Mouse (Mus musculus) liver, embryonic 14.5 days (tissue): ENCODE results near the gene Elobl. TPM values are rescaled to one million over a fixed set of nuclear protein-coding genes. Genes with fewer than 3 reads are reported as not detected.
A peak's percentile ranks its signal among the peaks of the same experiment; 100 is the strongest.

Source experiments
- ATAC-seq: fragments of 200-750 bp; cut with Nextera tagmentation; 2 replicates; pipeline ENCODE4 v1.8.0; 2017; ENCODE audit warnings: moderate number of reproducible peaks, mild to moderate bottlenecking, moderate library complexity; ENCODE audit not compliant: insufficient read depth
- DNase-seq, 3 experiments: peaks; one replicate each; pipeline ENCODE4 v3.0.0-alpha.2; 2012 to 2013; ENCODE audit warnings: low read depth in 3 of 3, low spot score in 3 of 3
- H3K27ac ChIP-seq: fragments of 300-500 bp; sonication (generic); 2 replicates; pipeline ENCODE4 v1.5.1; 2014; ENCODE audit warnings: moderate library complexity, mild to moderate bottlenecking, control low read depth, inconsistent platforms
- H3K27me3 ChIP-seq: fragments of 300-500 bp; sonication (generic); 2 replicates; pipeline ENCODE4 v1.6.1; 2014; ENCODE audit warnings: mild to moderate bottlenecking, low read length, moderate library complexity; ENCODE audit not compliant: control insufficient read depth, insufficient read depth
- H3K36me3 ChIP-seq: fragments of 300-500 bp; sonication (generic); replicated peaks from 2 replicates; pipeline ENCODE4 v1.6.1; 2014; ENCODE audit warnings: low read depth; ENCODE audit not compliant: control insufficient read depth, insufficient read depth
- H3K4me1 ChIP-seq, 2 experiments: fragments of 200-500 bp in 1 of 2; fragments of 300-500 bp in 1 of 2; sonication (generic) in 1 of 2; replicated peaks; 2 replicates each; pipeline ENCODE4 v1.6.1; 2012 to 2014; ENCODE audit warnings: antibody characterized with exemption in 1 of 2, inconsistent platforms in 1 of 2, low read length in 1 of 2; ENCODE audit not compliant: control insufficient read depth in 2 of 2, insufficient read depth in 2 of 2
- H3K4me2 ChIP-seq: fragments of 300-500 bp; sonication (generic); 2 replicates; pipeline ENCODE4 v1.6.1; 2014; ENCODE audit warnings: low read depth, mild to moderate bottlenecking, control low read depth, moderate library complexity
- H3K4me3 ChIP-seq, 2 experiments: fragments of 200-500 bp in 1 of 2; fragments of 300-500 bp in 1 of 2; sonication (generic) in 1 of 2; 2 replicates each; pipeline ENCODE4 v1.5.1; 2012 to 2014; ENCODE audit warnings: low read depth in 2 of 2, low read length in 2 of 2, mild to moderate bottlenecking in 2 of 2, control low read depth in 1 of 2, inconsistent platforms in 1 of 2, moderate library complexity in 1 of 2; ENCODE audit not compliant: insufficient read depth in 1 of 2
- H3K9ac ChIP-seq: fragments of 300-500 bp; sonication (generic); replicated peaks from 2 replicates; pipeline ENCODE4 v1.6.1; 2014; ENCODE audit warnings: mild to moderate bottlenecking, control low read depth, moderate library complexity
- H3K9me3 ChIP-seq: fragments of 300-500 bp; sonication (generic); 2 replicates; pipeline ENCODE4 v1.6.1; 2016; ENCODE audit warnings: low read length, mixed read lengths; ENCODE audit not compliant: control insufficient read depth
- CTCF ChIP-seq: IDR thresholded peaks from 2 replicates; pipeline ENCODE4 v1.5.1; 2016; ENCODE audit warnings: antibody characterized with exemption, low read depth, control low read depth
- EP300 ChIP-seq: IDR thresholded peaks from 2 replicates; pipeline ENCODE4 v1.6.1; 2016; ENCODE audit warnings: antibody characterized with exemption, low read depth
- WGBS: fragments of 180-500 bp; shearing (Covaris S2); extraction: QIAGEN DNeasy Blood & Tissue Kit; methylation state at CpG from one replicate; pipeline ENCODE4 v1.1.7; 2014; ENCODE audit not compliant: insufficient replicate concordance; 5-methylcytosine and 5-hydroxymethylcytosine counted together
- polyA plus RNA-seq, 2 experiments: library from polyadenylated mRNA; depleted of rRNA in 1 of 2; stranded (reverse) in 1 of 2; unstranded in 1 of 2; fragments of >200 nt; fragmentation: Nextera tagmentation in 1 of 2; extraction: Ambion mirVana in 1 of 2; gene quantifications; 2 replicates each; pipeline versions ENCODE4 v1.2.1 to v1.2.3; 2012 to 2014

Elobl gene
- polyA plus RNA-seq, 2 experiments = not detected

DNA sequence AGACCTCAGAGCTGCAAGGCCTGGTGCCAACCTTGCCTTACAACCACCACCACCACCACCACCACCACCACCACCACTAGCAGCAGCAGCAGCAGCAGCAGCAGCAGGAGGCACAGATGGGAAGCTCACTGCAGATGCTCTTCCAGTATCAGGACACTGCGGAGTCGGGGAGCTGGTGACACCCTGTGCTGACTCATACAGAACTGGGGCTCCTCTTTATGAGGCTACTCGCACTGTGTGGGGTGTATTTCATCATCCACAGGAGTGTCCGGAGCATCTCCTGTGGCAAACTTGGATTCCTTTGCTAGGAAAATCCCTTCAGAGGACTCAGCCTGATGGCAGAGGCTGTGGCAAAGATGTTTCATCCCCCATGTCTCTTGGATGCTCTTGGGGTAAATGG is 27.1 kb downstream of the Elobl start:
- ATAC-seq = no peak
- TF ChIP-seq EP300 = no peak
- TF ChIP-seq CTCF = no peak
- no peaks in the 10 kb centered on the region for H3K4me1 ChIP-seq
- no peaks in the 10 kb centered on the region for H3K27me3 ChIP-seq
- H3K4me2 ChIP-seq = no peak overlapping the region
- H3K36me3 ChIP-seq = no peaks in the 10 kb centered on the region
- H3K4me3 ChIP-seq = no peak overlapping the region
- no peak for DNase-seq
- H3K9ac ChIP-seq = no peak overlapping the region
- H3K9me3 ChIP-seq = no peaks in the 10 kb centered on the region
- WGBS = 62% methylated on average over 4 of the region's 4 CpGs
- H3K27ac ChIP-seq = no peak overlapping the region

DNA sequence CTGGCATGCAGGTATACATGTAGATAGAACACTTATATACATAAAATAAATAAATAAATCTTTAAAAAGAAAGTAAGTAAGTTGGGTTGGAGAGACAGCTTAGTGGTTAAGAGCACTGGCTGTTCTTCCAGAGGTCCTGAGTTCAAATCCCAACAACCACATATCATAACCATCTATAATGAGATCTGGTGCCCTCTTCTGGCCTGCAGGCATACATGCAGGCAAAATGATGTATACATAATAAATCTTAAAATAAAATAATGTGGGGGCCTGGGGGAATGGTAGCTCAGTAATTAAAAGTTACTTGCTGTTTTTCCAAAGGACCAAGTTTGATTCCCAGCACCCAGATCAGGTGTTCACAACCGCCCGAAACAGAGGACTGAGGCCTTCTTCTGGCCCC is 28.0 kb downstream of the Elobl start:
- WGBS = 75% methylated on average over 2 of the region's 2 CpGs
- ATAC-seq = no peak
- Histone ChIP-seq H3K36me3 (no peaks in the 10 kb centered on the region), H3K4me3 (no peak overlapping the region), H3K9ac (no peak overlapping the region), H3K4me2 (no peak overlapping the region), H3K27ac (no peak overlapping the region), H3K9me3 (no peaks in the 10 kb centered on the region), H3K27me3 (no peaks in the 10 kb centered on the region), H3K4me1 (no peaks in the 10 kb centered on the region)
- no peak for DNase-seq
- TF ChIP-seq CTCF = 0 out of 2 replicates have a peak, but pooled peaks have one; percentile 12
- TF ChIP-seq EP300 = no peak

DNA sequence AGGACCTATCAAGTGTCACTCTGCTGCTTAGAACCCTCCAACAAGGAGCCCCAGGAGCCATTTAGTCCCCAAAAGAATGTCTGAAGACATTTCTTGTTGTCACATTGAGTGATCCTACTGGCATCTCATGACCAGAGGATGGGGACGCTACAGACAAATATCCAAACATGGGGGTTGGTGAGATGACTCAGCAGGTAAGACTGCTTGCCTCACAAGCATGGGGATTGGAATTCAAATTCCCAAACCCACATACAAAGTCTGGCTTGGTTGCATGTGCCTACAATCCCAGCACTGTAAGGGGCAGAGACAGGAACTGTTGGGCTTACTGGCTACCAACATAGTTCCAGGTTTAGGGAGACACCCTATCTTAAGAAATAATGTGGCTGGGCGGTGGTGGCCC is 28.8 kb downstream of the Elobl start:
- no peak for ATAC-seq
- H3K36me3 ChIP-seq = no peaks in the 10 kb centered on the region
- 59% methylated on average over 2 of the region's 2 CpGs for WGBS

DNA sequence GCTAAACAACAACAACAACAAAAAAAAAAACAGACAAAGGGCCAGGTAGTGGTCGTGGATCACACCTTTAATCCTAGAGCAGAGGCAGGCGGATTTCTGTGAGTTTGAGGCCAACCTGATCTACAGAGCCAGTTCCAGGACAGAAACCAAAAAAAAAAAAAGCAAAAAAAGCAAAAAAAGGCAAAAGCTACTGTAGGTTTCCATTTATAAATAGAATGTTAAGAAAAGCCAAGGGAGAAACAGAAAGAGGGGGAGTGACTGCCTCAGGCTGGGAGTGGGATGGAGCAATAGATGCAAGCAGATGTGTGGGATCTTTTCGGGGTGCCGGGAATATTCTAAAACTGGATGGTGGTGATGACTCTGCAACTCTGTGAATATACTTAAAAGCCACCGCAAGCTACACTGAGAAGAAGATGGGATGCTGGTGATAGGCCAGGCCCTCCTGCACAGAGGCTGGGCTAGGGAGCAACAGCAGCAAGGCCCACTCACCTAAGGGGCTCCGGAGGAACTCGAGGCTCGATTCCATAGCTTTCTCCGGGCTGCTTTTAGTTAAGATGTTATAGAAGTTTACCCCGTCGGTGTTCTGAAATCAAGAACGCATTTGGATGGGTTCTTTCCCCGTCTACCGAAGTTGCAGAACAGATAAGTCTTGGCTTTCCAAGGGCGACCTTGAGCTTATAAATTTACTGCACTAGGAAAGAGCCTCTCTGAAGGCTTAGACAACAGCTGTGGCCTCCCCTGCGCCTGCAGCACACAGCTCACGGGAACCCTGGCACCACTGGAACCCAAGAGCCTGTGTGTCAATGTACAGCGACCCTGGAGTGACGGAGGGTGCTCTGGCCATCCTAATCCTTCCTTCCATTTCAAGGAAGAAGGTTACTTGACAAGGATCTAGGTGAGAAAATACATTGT is 32.4 kb downstream of the Elobl start:
- no peaks in the 10 kb centered on the region for H3K27me3 ChIP-seq
- H3K36me3 ChIP-seq = no peaks in the 10 kb centered on the region
- TF ChIP-seq EP300 (no peak), CTCF (no peak)
- H3K9ac ChIP-seq = no peak overlapping the region
- ATAC-seq = no peak
- no peak overlapping the region for H3K4me3 ChIP-seq
- 75% methylated on average over 19 of the region's 19 CpGs for WGBS
- no peak for DNase-seq
- no peaks in the 10 kb centered on the region for H3K9me3 ChIP-seq
- no peak overlapping the region for H3K27ac ChIP-seq
- no peaks in the 10 kb centered on the region for H3K4me1 ChIP-seq
- H3K4me2 ChIP-seq = no peak overlapping the region

More for the DNA sequence above, 28.8 kb downstream of the Elobl start:
- Histone ChIP-seq H3K9me3 (no peaks in the 10 kb centered on the region), H3K27me3 (no peaks in the 10 kb centered on the region), H3K4me1 (no peaks in the 10 kb centered on the region), H3K9ac (no peak overlapping the region), H3K27ac (no peak overlapping the region), H3K4me2 (no peak overlapping the region), H3K4me3 (no peak overlapping the region)
- no peak for TF ChIP-seq CTCF
- no peak for DNase-seq

DNA sequence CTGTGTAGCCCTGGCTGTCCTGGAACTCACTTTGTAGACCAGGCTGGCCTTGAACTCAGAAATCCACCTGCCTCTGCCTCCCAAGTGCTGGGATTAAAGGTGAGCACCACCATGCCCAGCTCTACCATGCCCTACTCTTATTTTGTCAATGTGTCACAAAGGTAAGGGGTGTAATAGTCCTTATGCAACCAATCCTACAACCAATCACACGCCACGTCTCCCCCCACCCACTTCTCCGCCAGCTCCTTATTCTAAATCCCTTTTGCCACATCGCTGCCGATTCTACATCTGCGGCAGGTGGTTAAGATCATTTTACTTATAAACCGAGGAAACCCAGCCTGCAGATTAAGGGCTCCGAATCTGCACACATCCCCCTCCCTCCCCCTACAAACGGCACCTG is 33.7 kb downstream of the Elobl start:
- no peaks in the 10 kb centered on the region for H3K27me3 ChIP-seq
- H3K27ac ChIP-seq = no peak overlapping the region
- WGBS = 75% methylated on average over 9 of the region's 9 CpGs
- no peak for TF ChIP-seq CTCF
- no peak for TF ChIP-seq EP300
- H3K36me3 ChIP-seq = no peaks in the 10 kb centered on the region
- no peak overlapping the region for H3K4me3 ChIP-seq
- H3K9me3 ChIP-seq = no peaks in the 10 kb centered on the region
- no peak overlapping the region for H3K4me2 ChIP-seq
- ATAC-seq = no peak
- no peak overlapping the region for H3K9ac ChIP-seq
- no peak for DNase-seq
- no peaks in the 10 kb centered on the region for H3K4me1 ChIP-seq
